12 mouse cellular contexts compared by ENCODE assay signal in genomic region chr5:140062316-140062715, GRCm38 (mm10).
"Had no signal": no experiment of that assay in that cellular context is flagged by ENCODE, and none has a peak within 500 bp of the region (broad histone marks: within the 10 kb centered on the region; RNA-seq: fewer than 3 reads in every experiment).

No protein-coding gene starts in this region.

- H3K27me3 ChIP-seq: limb, embryonic 13.5 days; midbrain, embryonic 12.5 days had no signal

- H3K9ac ChIP-seq: limb, embryonic 13.5 days; liver, embryonic 14.5 days; midbrain, embryonic 12.5 days; neural tube, embryonic 15.5 days had no signal

- H3K27ac ChIP-seq: kidney, postnatal 0 days; limb, embryonic 13.5 days; liver, embryonic 14.5 days; midbrain, embryonic 12.5 days; neural tube, embryonic 15.5 days had no signal

- H3K9me3 ChIP-seq: limb, embryonic 13.5 days; midbrain, embryonic 12.5 days; neural tube, embryonic 15.5 days had no signal

- H3K4me2 ChIP-seq: limb, embryonic 13.5 days; midbrain, embryonic 12.5 days; neural tube, embryonic 15.5 days had no signal

- ATAC-seq: lung, postnatal 0 days had no signal

- H3K36me3 ChIP-seq: neural tube, embryonic 15.5 days had no signal

- DNase-seq: kidney, adult 2 months; kidney, postnatal 36 days; layer of hippocampus, adult 9-11 months; lung, adult 18-20 months; lung, postnatal 36 days; thymus, postnatal 4 days had no signal

- H3K4me3 ChIP-seq: limb, embryonic 13.5 days; midbrain, embryonic 12.5 days; neural tube, embryonic 15.5 days had no signal
